Mouse (Mus musculus) ZHBTc4 (cell line): ENCODE measurements around the gene Raet1e.
"Not testable (repeated sequence)": the region's sequence is repeated elsewhere in the genome, so short reads cannot be mapped to it uniquely, and the experiment has no call there.

ENCODE experiments used
- DNase-seq: peaks from one replicate; pipeline ENCODE4 v3.0.0-alpha.2; 2011; ENCODE audit warnings: low read depth, low spot score

Raet1e gene

DNA sequence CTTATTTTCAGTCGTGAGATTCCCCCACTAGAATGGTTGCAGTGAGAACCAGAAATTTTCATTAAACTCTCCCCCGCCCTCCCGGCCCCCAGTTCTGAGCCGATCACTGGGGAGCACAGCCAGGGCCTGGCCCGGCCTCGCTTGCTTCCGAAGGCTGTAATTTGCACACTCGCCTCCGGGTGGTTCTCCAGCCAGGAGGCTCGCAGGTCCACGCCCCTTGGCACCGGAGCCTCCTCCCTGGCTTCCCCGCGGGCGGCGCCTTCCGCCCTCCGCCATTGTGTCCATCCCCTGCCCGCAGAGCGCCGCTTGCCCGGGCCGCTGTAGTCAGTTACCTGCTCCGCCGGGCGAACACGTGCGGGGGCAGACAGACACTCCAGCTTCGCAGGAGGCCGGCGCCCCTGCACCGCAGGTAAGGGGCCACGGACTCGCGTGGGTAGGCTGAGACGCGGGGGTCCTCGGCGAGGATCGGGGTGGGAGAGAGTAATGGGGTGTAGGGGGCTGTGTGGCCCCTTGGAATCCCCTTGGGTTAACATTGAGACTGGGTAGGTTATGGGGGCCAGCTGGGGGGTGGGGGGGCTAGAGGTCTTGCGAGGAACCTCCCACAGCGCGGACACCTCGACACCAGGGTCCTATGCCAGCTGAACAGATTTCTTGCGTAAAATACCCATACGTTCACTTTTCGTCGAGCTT is at the start of gene Raet1e, which contains the start of gene H60b:
TSS of gene Raet1e (plus strand) at position 260 of the 690 bp plus-strand sequence.
TSS of gene H60b (plus strand) at position 277 of the 690 bp plus-strand sequence.
- peak; percentile 86 for DNase-seq

DNA sequence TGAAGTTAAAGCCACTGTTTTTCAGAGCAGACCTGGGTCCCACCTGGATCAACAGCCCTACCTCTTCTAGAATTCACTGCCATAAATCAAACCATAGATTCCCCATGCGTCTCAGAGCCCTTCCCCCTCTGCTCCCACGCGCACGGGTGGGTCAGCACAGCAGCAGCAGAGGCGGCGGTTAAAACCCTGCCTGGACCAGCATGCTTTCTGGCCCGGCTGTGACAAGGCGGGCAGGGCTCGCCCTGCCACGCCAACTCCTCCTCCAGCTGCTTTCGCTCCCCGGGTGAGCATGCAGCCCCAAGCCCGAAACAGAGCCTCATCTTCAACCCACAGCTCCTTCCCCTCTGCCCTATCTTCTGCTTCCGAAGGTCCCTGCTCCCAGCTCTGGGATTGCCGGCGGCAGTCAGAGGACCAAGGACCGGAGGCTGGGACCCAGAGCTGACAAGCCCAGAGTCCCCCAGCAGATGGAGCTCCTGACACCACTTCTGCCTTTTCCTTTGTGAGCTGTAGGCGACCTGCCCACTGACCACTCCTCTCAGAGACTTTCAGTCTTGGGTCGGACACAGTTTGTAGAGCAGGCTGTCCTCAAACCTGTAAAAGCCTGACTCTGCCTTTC is 17.6 kb upstream of the Raet1e start:
- peak; percentile 87 for DNase-seq

DNA sequence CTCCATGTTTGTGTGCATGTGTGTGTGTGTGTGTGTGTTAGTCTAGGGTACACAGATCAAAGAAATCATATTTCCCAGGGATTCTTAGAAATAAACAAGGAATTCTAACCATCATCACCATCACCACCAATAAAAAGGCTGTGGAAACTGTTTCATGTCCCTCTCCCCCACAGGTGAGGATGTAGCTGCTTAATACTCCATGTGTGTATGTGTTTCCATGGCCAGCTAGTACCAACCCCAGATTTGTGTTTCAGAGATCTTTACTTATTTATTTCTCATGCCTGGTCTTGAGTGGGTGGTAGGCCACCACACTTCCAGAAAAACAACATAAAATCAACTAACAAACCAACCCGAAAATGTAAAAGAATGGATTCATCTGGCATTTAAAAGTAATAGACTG is 16.2 kb upstream of the Raet1e start:
- DNase-seq: peak; percentile 94

DNA sequence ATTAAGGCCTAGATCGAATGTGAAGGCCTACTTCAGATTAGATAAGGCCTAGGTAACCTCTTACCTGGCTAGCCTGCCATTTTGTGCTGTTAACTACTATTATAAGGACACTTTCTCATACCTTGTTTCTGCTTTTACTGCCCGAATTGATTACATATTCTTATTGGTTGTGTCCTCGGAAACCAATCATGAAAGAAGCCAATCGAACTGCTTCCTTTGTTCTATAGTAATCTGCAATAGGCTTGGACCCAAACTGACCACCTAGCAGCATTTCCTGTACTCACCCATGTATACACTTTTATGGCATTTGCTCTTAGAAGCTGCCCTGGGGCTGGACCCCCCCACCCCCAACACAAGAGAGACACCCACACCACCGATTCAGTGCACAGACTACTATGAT is 15.4 kb upstream of the Raet1e start:
- DNase-seq: no peak

DNA sequence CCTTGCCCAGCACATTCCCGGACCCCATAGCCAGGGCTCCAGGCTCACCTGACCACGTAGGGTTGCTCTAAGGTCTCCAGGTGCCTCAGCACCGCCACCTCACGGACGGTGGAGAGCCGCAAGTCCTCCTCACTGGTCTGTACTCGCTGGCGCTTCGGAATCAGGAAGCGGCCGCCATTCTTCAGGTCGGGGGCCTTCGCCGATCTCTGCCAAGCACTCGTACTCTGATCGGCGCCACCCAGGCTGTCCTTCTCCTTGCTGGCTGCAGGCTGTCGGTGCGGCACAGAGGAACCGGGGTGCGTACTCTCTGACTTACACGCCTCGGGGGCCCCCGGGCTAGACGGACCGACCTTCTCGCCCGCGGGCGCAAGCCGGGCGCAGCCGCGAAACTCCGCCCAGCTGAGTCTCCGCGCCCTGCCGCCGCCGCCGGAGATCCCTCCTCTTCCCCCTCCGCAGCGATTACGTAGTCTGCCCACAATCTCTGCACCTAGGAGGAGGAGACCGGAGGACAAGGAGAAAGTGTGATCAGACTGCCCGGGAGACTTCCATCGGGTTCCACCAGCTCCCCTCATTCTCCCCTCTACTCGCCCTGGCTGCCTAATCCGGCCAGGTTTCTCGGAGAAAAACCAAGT is 9.8 kb upstream of the Raet1e start:
- peak; percentile 88 for DNase-seq

DNA sequence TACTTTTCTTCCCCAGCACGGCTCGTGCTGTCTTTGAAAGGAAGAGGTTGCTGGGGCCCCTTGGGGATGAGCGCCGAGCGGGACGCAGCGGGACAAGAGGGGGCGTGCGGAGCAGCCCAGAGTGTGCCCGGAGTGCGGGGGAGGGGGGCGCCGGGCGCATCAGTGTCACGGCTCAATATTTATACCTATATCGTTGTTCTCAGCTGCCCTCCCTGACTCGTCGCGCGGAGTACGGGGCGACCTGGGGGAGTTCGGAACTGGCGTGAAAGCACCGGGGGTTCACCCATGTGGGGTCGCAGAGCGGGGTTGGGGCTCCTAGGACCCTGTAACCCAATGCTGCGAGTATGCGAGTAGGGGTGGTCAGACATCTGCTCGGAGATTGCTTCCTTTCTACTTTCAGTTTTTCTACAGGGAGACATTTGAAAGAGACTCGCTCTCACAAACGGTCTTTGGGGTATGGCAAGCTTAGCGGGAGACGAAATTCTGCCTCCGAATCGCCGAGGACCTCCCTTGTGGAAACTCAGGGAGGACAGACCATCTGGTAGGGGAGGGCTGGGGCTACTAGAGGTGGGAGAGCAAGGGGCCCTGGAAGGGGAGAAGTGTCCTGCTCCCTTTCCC is 9.2 kb upstream of the Raet1e start, which contains the start of gene E030030I06Rik:
TSS of gene E030030I06Rik (minus strand) at position 198 of the 618 bp plus-strand sequence.
- DNase-seq: peak; percentile 83

DNA sequence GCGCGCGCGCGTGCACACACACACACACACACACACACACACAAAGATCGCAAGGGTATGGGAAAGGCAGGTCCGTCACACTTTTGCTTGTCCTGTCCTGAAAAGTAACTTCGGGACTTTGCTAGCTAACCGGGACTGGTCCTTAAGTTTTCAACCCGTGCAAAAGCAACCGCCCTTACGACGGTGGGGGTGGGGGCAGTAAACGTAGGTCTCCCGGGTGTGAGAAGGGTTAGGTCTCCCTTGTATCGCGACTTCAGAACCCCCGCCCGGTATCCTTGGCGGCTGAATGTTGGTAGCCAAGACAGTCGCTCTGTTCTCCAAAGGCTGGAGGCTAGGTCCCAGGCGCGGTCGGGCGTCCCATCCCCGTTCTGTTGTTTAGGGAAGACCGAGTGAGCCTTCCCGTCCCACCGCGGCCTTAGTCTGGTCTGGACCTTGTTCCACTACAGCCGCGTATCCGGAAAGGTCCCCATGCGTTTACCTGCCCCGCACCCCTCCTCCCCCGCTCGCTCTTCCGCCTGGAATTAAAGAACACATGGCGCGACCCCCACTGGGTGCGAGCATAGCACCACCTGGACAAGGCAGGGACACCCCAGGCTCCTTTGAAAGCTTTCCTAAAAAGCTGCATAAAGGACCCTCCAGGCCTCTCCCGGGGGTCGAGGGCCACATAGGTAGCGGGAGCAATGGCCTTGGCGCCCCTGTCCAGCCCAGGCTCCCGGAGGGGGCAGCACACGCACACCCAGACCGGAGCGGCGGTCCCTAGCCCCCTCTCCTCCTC is 8.5 kb upstream of the Raet1e start:
- DNase-seq: peak; percentile 76

DNA sequence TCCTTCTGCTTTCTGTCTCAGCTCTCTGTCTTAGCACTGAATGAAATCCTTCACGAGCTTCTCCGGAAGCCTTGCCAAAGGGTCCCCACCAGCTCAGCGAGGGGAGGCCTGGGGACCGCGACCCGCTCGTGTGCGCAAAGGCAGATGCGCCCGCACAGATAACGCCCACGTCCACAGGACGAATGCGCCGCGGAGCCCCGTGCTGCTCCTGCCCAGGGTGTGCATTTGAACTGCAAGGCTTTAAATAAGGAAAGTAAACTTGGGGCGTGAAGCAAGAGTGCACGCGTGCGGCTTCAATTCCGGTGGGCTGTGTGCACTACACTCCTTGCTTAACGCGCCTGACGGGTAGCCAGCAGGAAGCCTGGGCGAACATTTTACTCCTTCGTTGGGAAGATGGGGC is 7.8 kb upstream of the Raet1e start:
- peak; percentile 62 for DNase-seq

DNA sequence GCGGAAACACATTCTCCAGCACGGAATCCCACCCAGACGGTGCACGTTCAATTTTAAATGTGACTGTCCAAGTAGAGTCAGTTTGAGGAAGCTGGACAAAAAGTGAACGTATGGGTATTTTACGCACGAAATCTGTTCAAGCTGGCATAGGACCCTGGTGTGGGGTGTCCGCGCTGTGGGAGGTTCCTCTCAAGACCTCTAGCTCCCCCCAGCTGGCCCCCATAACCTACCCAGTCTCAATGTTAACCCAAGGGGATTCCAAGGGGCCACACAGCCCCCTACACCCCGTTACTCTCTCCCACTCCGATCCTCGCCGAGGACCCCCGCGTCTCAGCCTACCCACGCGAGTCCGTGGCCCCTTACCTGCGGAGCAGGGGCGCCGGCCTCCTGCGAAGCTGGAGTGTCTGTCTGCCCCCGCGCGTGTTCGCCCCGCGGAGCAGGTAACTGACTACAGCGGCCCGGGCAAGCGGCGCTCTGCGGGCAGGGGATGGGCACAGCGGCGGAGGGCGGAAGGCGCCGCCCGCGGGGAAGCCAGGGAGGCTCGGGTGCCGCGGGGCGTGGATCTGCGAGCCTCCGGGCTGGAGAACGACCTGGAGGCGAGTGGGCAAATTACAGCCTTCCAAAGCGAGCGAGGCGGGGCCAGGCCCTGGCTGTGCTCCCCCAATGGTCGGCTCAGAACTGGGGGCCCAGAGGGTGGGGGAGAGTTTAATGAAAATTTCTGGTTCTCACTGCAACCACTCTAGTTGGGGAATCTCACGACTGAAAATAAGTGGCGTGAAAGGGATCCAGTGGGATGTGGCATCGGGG is 7.1 kb upstream of the Raet1e start:
- peak; percentile 36 for DNase-seq

DNA sequence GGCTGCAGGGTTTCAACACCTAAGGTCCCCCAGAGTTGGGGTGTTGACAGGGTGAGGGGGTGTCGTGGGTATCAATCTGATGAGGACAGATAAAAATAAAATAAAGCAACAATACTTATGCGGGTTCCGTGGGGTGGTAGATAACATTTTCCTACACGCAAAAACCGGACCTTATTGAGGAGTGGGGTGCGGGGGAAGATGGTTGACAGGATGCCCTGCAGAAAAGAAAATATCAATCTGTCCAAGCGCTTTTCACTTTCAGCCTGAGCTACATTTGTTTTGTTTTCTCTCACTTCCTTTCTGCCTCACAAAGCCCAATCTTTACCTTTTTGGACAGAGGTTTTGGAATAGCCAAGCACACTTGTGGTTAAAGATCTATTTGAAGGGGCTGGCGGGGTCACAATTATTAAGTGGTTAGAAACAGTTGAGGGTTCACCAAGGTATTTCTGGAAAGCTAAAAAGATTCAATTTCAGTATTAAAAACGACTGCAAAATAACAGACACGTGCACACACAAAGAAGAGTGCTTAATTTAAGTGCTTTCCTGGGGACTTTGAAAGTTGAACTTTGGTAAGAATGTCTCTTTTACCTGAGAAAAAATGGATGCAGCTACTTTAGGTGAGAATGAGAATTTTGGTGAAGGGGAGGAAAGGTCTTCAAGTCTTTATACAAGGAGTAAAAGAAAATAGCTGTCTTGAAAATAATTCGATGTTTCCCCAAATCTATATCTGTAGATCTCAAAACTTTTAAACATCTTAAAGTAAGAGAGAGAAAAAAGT is 6.3 kb upstream of the Raet1e start:
- DNase-seq: not testable (repeated sequence)

DNA sequence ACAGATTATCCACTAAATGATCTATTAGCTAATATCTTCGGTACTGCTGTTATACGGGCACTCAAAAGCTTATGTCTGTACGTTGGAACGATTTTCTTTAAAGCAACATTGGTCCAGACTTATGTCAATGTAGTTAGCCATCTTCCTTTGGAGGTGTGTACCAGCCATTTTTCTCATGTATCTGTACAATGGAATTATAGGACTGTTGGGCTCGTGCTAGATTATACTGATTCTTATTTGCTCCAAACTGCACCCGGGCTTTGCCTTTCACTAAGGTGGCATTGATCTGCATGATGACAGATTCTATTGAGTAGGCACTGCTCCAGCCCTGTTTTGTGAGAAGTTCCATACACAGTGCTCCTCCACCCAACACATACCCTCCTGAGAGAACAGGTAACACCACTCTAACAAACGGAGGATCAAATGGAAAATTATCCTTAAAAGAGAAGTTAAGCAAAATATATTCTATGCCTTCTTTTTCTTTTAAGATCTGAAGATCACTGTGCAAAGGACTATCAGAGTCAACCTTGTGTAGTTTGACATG is 5.2 kb upstream of the Raet1e start:
- not testable (repeated sequence) for DNase-seq

DNA sequence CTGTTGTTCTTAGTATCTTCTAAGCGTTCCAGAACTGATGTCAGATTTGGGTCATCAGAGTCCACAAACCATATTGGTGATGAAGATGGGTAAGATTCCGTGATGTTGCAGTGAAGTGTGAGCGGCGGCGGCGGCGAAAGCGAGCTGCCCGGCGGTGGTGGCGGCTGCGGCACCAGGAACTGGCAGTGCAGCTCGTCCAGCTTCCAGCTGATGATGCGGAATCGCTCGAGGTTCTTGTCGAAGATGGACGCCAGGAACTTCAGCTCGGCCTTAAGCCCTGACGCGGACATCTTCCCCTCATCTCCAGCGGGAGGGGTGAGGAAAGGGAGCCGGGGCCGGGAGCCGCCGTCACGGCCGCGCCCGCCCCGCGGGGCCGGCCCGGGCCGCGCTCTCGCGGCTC is 4.2 kb upstream of the Raet1e start:
- DNase-seq: not testable (repeated sequence)

DNA sequence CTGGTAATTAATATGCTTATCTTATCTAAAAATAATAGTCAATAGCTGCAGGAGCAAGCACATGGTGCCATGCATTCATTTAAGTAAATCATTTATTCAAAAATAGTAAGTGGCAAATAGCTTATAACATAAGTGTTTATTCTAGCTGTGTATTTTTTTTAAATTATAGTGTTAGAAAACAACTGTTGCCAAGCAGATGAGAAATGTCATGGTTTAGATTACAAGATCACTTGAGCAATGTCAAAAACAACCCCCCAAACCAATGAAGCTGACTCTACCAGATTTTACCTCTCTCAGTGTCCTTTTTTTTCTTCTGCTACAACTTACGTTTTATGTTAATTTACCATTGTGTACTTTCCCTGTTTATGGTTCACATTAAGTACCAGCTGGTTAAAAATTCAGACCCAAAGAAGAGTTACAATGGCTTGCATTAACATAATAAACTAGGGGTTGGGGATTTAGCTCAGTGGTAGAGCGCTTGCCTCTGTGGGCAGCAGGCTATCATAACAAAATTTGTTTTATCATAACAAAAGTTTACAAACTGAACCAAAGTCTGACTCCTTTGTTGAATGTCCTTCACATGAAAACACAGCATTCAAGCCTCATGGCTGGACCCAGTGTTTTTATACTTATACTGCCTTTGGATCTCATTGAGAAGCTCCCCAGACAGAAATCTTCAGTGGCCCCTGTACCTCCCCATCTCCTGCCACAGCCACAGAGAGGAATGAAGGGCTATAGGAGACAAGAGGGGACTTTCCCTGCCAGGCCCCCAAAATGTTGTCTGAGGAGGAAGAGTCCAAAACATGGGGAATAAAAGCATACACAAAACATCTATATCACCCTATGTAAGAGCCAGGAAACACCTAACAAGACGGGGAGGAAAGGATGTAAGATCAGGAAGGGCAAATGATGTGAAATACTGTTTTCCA is 3.2 kb upstream of the Raet1e start:
- DNase-seq: no peak

DNA sequence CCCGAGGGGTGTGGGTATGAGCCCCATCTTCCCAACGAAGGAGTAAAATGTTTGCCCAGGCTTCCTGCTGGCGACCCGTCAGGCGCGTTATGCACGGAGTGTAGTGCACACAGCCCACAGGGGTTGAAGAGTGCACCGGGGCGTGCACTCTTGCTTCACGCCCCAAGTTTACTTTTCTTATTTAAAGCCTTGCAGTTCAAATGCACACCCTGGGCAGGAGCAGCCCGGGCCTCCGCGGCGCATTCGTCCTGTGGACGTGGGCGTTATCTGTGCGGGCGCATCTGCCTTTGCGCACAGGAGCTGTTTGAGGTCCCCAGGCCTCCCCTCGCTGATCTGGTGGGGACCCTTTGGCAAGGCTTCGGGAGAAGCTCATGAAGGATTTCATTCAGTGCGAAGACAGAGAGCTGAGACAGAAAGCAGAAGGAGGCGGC is 777 bp downstream of the Raet1e start:
- DNase-seq: peak; percentile 76

DNA sequence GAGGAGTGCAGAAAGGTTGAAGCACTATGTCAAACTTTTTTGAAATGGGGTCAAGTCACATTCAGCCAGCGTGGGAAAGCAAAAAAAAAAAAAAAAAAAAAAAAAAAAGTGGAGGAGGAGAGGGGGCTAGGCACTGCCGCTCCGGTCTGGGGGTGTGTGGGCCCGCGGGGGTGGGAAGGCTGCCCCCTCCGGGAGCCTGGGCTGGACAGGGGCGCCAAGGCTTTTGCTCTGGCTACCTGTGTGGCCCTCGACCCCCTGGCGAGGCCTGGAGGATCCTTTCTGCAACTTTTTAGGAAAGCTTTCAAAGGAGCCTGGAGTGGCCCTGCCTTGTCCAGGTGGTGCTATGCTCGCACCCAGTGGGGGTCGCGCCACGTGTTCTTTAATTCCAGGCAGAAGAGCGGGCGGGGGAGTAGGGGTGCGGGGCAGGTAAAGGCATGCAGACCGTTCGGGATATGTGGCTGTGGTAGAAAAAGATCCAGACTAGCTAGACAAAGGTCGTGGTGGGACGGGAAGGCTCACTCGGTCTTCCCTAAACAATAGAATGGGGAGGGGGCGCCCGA is 1.3 kb downstream of the Raet1e start:
- peak; percentile 37 for DNase-seq

DNA sequence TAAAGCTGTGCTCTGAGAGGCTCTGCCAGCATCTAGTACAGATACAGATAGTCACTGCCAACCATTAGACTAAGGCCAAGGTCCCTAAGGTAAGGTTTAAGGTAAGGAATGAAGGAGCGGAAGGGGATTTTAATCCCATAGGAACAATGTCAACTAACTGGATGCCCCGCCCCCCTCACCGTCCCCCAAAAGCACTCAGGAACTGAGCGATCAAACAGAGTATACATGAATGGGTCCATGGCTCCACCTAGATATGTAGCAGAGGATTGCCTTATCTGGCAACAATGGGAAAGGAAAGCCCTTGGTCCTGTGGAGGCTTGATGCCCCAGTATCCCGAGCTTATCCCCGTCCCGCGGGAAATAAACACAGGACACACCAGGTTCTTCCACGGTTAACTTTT is 4.9 kb downstream of the Raet1e start:
- DNase-seq: not testable (repeated sequence)

DNA sequence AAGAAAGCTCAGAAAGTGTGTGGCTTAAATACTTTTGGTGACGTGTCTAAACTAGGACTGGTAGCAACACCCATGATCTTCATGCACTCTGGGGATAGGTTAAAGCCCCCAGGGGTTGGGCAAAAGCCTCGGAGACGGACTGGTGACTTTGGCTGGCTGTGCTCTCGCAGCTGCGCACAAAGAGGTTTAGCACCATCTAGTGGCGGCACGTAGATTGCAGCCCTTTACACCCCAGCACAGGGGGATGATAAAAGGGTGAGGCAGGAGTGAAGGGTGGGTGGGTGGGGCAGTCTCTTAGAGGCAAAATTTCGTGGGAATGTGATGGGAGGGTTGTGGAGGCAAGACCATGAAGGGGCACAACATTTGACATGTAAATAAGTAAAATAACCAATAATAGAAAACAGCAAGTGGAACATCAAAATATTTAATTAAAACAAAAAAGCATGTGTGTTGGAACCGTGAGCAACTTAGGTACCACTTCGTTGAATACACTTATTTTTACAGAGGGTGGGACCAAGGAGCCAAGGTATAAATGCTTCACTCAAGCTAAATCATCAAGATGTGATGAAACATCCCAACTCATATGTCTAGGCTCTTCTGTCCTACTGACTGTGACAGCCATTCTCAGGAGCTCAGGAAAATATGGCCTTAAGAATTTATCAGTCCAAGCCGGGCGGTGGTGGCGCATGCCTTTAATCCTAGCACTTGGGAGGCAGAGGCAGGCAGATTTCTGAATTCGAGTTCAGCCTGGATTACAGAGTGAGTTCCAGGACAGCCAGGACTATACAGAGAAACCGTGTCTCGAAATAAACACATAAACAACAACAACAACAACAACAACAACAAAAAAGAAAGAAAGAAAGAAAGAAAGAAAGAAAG is 5.6 kb downstream of the Raet1e start:
- DNase-seq: peak; percentile 54
